Mouse (Mus musculus) kidney, embryonic 15.5 days (tissue): Measurements from ENCODE around the gene Gm9857. TPM values are rescaled to one million over a fixed set of nuclear protein-coding genes. Genes with fewer than 3 reads are reported as not detected.
A peak's percentile ranks its signal among the peaks of the same experiment; 100 is the strongest.

Experiments used
- ATAC-seq: fragments of 200-750 bp; cut with Nextera tagmentation; replicated peaks from 2 replicates; pipeline ENCODE4 v1.8.0; 2017; ENCODE audit warnings: moderate TSS enrichment; ENCODE audit not compliant: low FRiP score
- H3K27ac ChIP-seq: fragments of 300-500 bp; sonication (generic); 2 replicates; pipeline ENCODE4 v1.5.1; 2015; ENCODE audit warnings: mild to moderate bottlenecking, inconsistent platforms
- H3K27me3 ChIP-seq: fragments of 300-500 bp; sonication (generic); 2 replicates; pipeline ENCODE4 v1.6.1; 2015; ENCODE audit warnings: inconsistent platforms
- H3K36me3 ChIP-seq: fragments of 300-500 bp; sonication (generic); 2 replicates; pipeline ENCODE4 v1.6.1; 2015; ENCODE audit warnings: inconsistent platforms
- H3K4me1 ChIP-seq: fragments of 300-500 bp; sonication (generic); 2 replicates; pipeline ENCODE4 v1.6.1; 2015; ENCODE audit warnings: inconsistent platforms
- H3K4me2 ChIP-seq: fragments of 300-500 bp; sonication (generic); 2 replicates; pipeline ENCODE4 v1.6.1; 2015; ENCODE audit warnings: moderate library complexity, mild to moderate bottlenecking, inconsistent platforms
- H3K4me3 ChIP-seq: fragments of 300-500 bp; sonication (generic); replicated peaks from 2 replicates; pipeline ENCODE4 v1.5.1; 2015; ENCODE audit warnings: mild to moderate bottlenecking, inconsistent platforms
- H3K9ac ChIP-seq: fragments of 300-500 bp; sonication (generic); 2 replicates; pipeline ENCODE4 v1.6.1; 2015; ENCODE audit warnings: mild to moderate bottlenecking, inconsistent platforms
- H3K9me3 ChIP-seq: fragments of 300-500 bp; sonication (generic); replicated peaks from 2 replicates; pipeline ENCODE4 v1.6.1; 2016; ENCODE audit warnings: inconsistent platforms
- WGBS: fragments of 180-500 bp; shearing (Covaris S2); methylation state at CpG from one replicate; pipeline ENCODE4 v1.1.7; 2015; ENCODE audit warnings: mixed read lengths; 5-methylcytosine and 5-hydroxymethylcytosine counted together
- polyA plus RNA-seq: library from polyadenylated mRNA; unstranded; fragments of >200 nt; fragmentation: Nextera tagmentation; extraction: Ambion mirVana; gene quantifications from 2 replicates; pipeline ENCODE4 v1.2.1, GENCODE M21; 2015

The Gm9857 gene
- polyA plus RNA-seq, 1 experiment from 2014 or later: not detected

GRCm38 (mm10) chr3:108920442-108921070 is 19.7 kb downstream of the Gm9857 start:
- ATAC-seq: no peak
- Histone ChIP-seq H3K27me3 (no peaks in the 10 kb centered on the region), H3K4me1 (no peaks in the 10 kb centered on the region), H3K27ac (no peak overlapping the region), H3K4me2 (no peak overlapping the region), H3K9ac (no peak overlapping the region), H3K36me3 (no peaks in the 10 kb centered on the region), H3K9me3 (no peaks in the 10 kb centered on the region), H3K4me3 (no peak overlapping the region)
- WGBS: 81% methylated on average over 3 of the region's 3 CpGs

- 89% methylated on average over 1 of the region's 1 CpGs for WGBS
- Histone ChIP-seq H3K27ac (no peak overlapping the region), H3K4me1 (no peaks in the 10 kb centered on the region), H3K9me3 (no peaks in the 10 kb centered on the region), H3K4me2 (no peak overlapping the region), H3K36me3 (no peaks in the 10 kb centered on the region), H3K27me3 (no peaks in the 10 kb centered on the region), H3K4me3 (no peak overlapping the region), H3K9ac (no peak overlapping the region)
- ATAC-seq: no peak
These were observed 21.4 kb downstream of the Gm9857 start for GRCm38 (mm10) chr3:108918852-108919251.

GRCm38 (mm10) chr3:108917986-108918385 is 22.3 kb downstream of the Gm9857 start:
- Histone ChIP-seq H3K9me3 (no peaks in the 10 kb centered on the region), H3K4me2 (no peak overlapping the region), H3K4me1 (no peaks in the 10 kb centered on the region), H3K4me3 (no peak overlapping the region), H3K9ac (no peak overlapping the region), H3K27ac (no peak overlapping the region), H3K36me3 (no peaks in the 10 kb centered on the region), H3K27me3 (no peaks in the 10 kb centered on the region)
- no peak for ATAC-seq
- WGBS: 57% methylated on average over 3 of the region's 3 CpGs

GRCm38 (mm10) chr3:108916857-108917256 is 23.4 kb downstream of the Gm9857 start:
- Histone ChIP-seq H3K9me3 (no peaks in the 10 kb centered on the region), H3K9ac (no peak overlapping the region), H3K27ac (no peak overlapping the region), H3K4me1 (0 out of 2 replicates have a peak, but pooled peaks cover 2% of the 10 kb centered on the region), H3K36me3 (no peaks in the 10 kb centered on the region), H3K4me3 (no peak overlapping the region), H3K4me2 (no peak overlapping the region), H3K27me3 (no peaks in the 10 kb centered on the region)
- ATAC-seq: no peak
- 66% methylated on average over 4 of the region's 4 CpGs for WGBS

- H3K9me3 ChIP-seq: no peaks in the 10 kb centered on the region
- H3K27me3 ChIP-seq: no peaks in the 10 kb centered on the region
- no peak overlapping the region for H3K27ac ChIP-seq
- no peak for ATAC-seq
- H3K4me1 ChIP-seq: 0 out of 2 replicates have a peak, but pooled peaks cover 2% of the 10 kb centered on the region
- no peak overlapping the region for H3K4me2 ChIP-seq
- H3K9ac ChIP-seq: no peak overlapping the region
- no peak overlapping the region for H3K4me3 ChIP-seq
- WGBS: 84% methylated on average over 1 of the region's 1 CpGs
- H3K36me3 ChIP-seq: no peaks in the 10 kb centered on the region
These were observed 24.2 kb downstream of the Gm9857 start for GRCm38 (mm10) chr3:108915999-108916398.

- H3K36me3 ChIP-seq: peaks cover 15% of the 10 kb centered on the region
- H3K9ac ChIP-seq: peak within 1 kb of the TSS; percentile 86
- no peaks in the 10 kb centered on the region for H3K27me3 ChIP-seq
- 1% methylated on average over 53 of the region's 53 CpGs for WGBS
- ATAC-seq: peak; percentile 99
- H3K27ac ChIP-seq: peak within 1 kb of the TSS; percentile 100
- H3K4me3 ChIP-seq: peak within 1 kb of the TSS; percentile 82
- H3K4me2 ChIP-seq: peak within 1 kb of the TSS; percentile 83
- no peaks in the 10 kb centered on the region for H3K9me3 ChIP-seq
- H3K4me1 ChIP-seq: peaks cover 18% of the 10 kb centered on the region
These were observed 28.5 kb downstream of the Gm9857 start, which contains the start of gene Prpf38b for GRCm38 (mm10) chr3:108911548-108912413. Gene Prpf38b, minus strand, starts transcription at chr3:108911727.

- peaks cover 21% of the 10 kb centered on the region for H3K36me3 ChIP-seq
- H3K9ac ChIP-seq: peak overlapping the region; percentile 86
- H3K27ac ChIP-seq: peak overlapping the region; percentile 100
- under 1% methylated on average over 43 of the region's 44 CpGs for WGBS
- H3K9me3 ChIP-seq: no peaks in the 10 kb centered on the region
- H3K4me1 ChIP-seq: peaks cover 18% of the 10 kb centered on the region
- ATAC-seq: peak; percentile 88
- peak overlapping the region; percentile 82 for H3K4me3 ChIP-seq
- H3K4me2 ChIP-seq: peak overlapping the region; percentile 83
- no peaks in the 10 kb centered on the region for H3K27me3 ChIP-seq
These were observed 29.1 kb downstream of the Gm9857 start for GRCm38 (mm10) chr3:108911081-108911547.

GRCm38 (mm10) chr3:108910303-108911080 is 29.8 kb downstream of the Gm9857 start:
- under 1% methylated on average over 31 of the region's 32 CpGs for WGBS
- H3K9ac ChIP-seq: peak overlapping the region; percentile 86
- H3K27ac ChIP-seq: peak overlapping the region; percentile 100
- no peaks in the 10 kb centered on the region for H3K9me3 ChIP-seq
- no peak for ATAC-seq
- H3K4me2 ChIP-seq: peak overlapping the region; percentile 83
- peaks cover 26% of the 10 kb centered on the region for H3K36me3 ChIP-seq
- peak overlapping the region; percentile 82 for H3K4me3 ChIP-seq
- H3K4me1 ChIP-seq: peaks cover 18% of the 10 kb centered on the region
- no peaks in the 10 kb centered on the region for H3K27me3 ChIP-seq

- no peak overlapping the region for H3K4me2 ChIP-seq
- no peak overlapping the region for H3K9ac ChIP-seq
- peaks cover 79% of the 10 kb centered on the region for H3K36me3 ChIP-seq
- no peaks in the 10 kb centered on the region for H3K27me3 ChIP-seq
- WGBS: 92% methylated on average over 6 of the region's 6 CpGs
- no peak overlapping the region for H3K27ac ChIP-seq
- no peaks in the 10 kb centered on the region for H3K9me3 ChIP-seq
- H3K4me3 ChIP-seq: no peak overlapping the region
- no peaks in the 10 kb centered on the region for H3K4me1 ChIP-seq
- ATAC-seq: no peak
These were observed 37.3 kb downstream of the Gm9857 start for GRCm38 (mm10) chr3:108902934-108903333.

GRCm38 (mm10) chr3:108902038-108902437 is 38.2 kb downstream of the Gm9857 start:
- H3K36me3 ChIP-seq: peaks cover 70% of the 10 kb centered on the region
- H3K4me2 ChIP-seq: no peak overlapping the region

GRCm38 (mm10) chr3:108900681-108901080 is 39.6 kb downstream of the Gm9857 start:
- Histone ChIP-seq H3K36me3 (peaks cover 58% of the 10 kb centered on the region), H3K4me1 (no peaks in the 10 kb centered on the region), H3K27me3 (no peaks in the 10 kb centered on the region), H3K27ac (no peak overlapping the region), H3K4me2 (no peak overlapping the region), H3K9me3 (no peaks in the 10 kb centered on the region), H3K4me3 (no peak overlapping the region), H3K9ac (no peak overlapping the region)
- ATAC-seq: no peak
- WGBS: 83% methylated on average over 5 of the region's 5 CpGs

More at GRCm38 (mm10) chr3:108902038-108902437, 38.2 kb downstream of the Gm9857 start:
- Histone ChIP-seq H3K9me3 (no peaks in the 10 kb centered on the region), H3K9ac (no peak overlapping the region), H3K27me3 (no peaks in the 10 kb centered on the region), H3K4me3 (no peak overlapping the region), H3K4me1 (no peaks in the 10 kb centered on the region), H3K27ac (no peak overlapping the region)
- WGBS: 60% methylated on average over 2 of the region's 2 CpGs
- ATAC-seq: no peak
